Comparison of ENCODE assay signal across 14 mouse cellular contexts in the genomic region with DNA sequence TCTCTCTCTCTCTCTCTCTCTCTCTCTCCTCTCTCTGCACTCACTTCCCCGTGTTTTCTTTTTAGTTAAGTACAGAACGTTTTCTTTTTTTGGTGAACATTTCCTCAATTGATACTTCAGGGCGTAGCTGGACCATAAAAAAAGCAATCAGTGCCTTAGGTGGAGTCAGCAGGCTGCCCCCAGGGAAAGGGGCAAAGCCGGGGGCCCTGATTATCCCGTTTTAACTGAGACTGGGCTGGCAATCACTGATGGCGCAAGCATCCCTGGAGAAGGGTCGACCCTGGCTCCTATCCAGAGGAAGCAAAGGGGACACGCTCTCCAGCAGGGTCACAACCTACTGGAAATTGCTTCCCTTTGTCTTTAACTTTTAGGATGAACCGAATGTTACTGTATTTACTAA. TPM values are rescaled to one million over a fixed set of nuclear protein-coding genes. Genes with fewer than 3 reads are reported as not detected.
DNase-seq lines count a peak whose midpoint lies in the region; ATAC-seq and TF ChIP-seq lines count a peak whose summit lies in the region.
"Had no signal": no experiment of that assay in that cellular context is flagged by ENCODE, and none has a peak within 500 bp of the region (broad histone marks: within the 10 kb centered on the region; RNA-seq: fewer than 3 reads in every experiment).

No protein-coding gene starts in this region.

- no peak for ATAC-seq in forebrain, postnatal 0 days
- ATAC-seq in midbrain, embryonic 11.5 days (ENCODE audit: low FRiP score): no peak
- ATAC-seq in midbrain, embryonic 16.5 days: no peak
- no peak for ATAC-seq in liver, embryonic 12.5 days
- ATAC-seq in stomach, embryonic 16.5 days (ENCODE audit: insufficient read depth, low FRiP score): no peak
- ATAC-seq: lung, postnatal 0 days had no signal

- H3K9ac ChIP-seq in forebrain, postnatal 0 days: no peak overlapping the region
- no peak overlapping the region for H3K9ac ChIP-seq in midbrain, embryonic 11.5 days (ENCODE audit: low read length)
- H3K9ac ChIP-seq in midbrain, embryonic 16.5 days (ENCODE audit: low read depth, low read length): no peak overlapping the region
- no peak overlapping the region for H3K9ac ChIP-seq in liver, embryonic 12.5 days
- H3K9ac ChIP-seq in stomach, embryonic 16.5 days (ENCODE audit: low read length): no peak overlapping the region
- H3K9ac ChIP-seq: hindbrain, embryonic 15.5 days had no signal

- WGBS in forebrain, embryonic 10.5 days: 2% methylated on average over 9 of the region's 9 CpGs
- WGBS in forebrain, postnatal 0 days: 7% methylated on average over 9 of the region's 9 CpGs
- 3% methylated on average over 9 of the region's 9 CpGs for WGBS in midbrain, embryonic 11.5 days
- 6% methylated on average over 9 of the region's 9 CpGs for WGBS in midbrain, embryonic 16.5 days
- 5% methylated on average over 9 of the region's 9 CpGs for WGBS in liver, embryonic 12.5 days (ENCODE audit: insufficient replicate concordance)
- 13% methylated on average over 9 of the region's 9 CpGs for WGBS in stomach, embryonic 16.5 days

- peak overlapping the region; percentile 29 for H3K4me3 ChIP-seq in forebrain, embryonic 10.5 days
- H3K4me3 ChIP-seq in forebrain, postnatal 0 days (ENCODE audit: low read depth, low read length): no peak overlapping the region
- no peak overlapping the region for H3K4me3 ChIP-seq in midbrain, embryonic 11.5 days (ENCODE audit: low read depth, low read length)
- no peak overlapping the region for H3K4me3 ChIP-seq in midbrain, embryonic 16.5 days (ENCODE audit: low read depth, low read length)
- peak overlapping the region; percentile 32 for H3K4me3 ChIP-seq in liver, embryonic 12.5 days
- no peak overlapping the region; the same call in 1 of the 2 replicates for H3K4me3 ChIP-seq in stomach, embryonic 16.5 days (replicated peaks; ENCODE audit: low read length)
- H3K4me3 ChIP-seq: hindbrain, embryonic 15.5 days had no signal

- H3K9me3 ChIP-seq in forebrain, embryonic 10.5 days: no peaks in the 10 kb centered on the region
- no peaks in the 10 kb centered on the region for H3K9me3 ChIP-seq in forebrain, postnatal 0 days (ENCODE audit: low read length)
- H3K9me3 ChIP-seq in midbrain, embryonic 11.5 days (ENCODE audit: control insufficient read depth, low read length): no peaks in the 10 kb centered on the region
- H3K9me3 ChIP-seq in midbrain, embryonic 16.5 days (replicated peaks; ENCODE audit: control insufficient read depth, low read length, poor library complexity, severe bottlenecking): no peaks in the 10 kb centered on the region
- no peaks in the 10 kb centered on the region for H3K9me3 ChIP-seq in liver, embryonic 12.5 days (replicated peaks)
- no peaks in the 10 kb centered on the region for H3K9me3 ChIP-seq in stomach, embryonic 16.5 days (replicated peaks; ENCODE audit: control insufficient read depth, low read length)
- H3K9me3 ChIP-seq: hindbrain, embryonic 15.5 days had no signal

- no peak for DNase-seq in forebrain, embryonic 10.5 days (ENCODE audit: extremely low spot score, low spot score)
- DNase-seq in forebrain, postnatal 0 days: no peak
- DNase-seq in midbrain, embryonic 11.5 days (ENCODE audit: low spot score, missing footprints): peak; percentile 88
- no peak for DNase-seq in layer of hippocampus, postnatal 10 days (ENCODE audit: low spot score in 2 of 2)
- no peak for DNase-seq in adrenal gland, postnatal 10 days
- DNase-seq: adrenal gland, adult 8-10 months; cerebellum, adult 11 months; gastrocnemius, postnatal 10 days had no signal

- no peak overlapping the region for H3K4me2 ChIP-seq in forebrain, postnatal 0 days (ENCODE audit: low read depth)
- H3K4me2 ChIP-seq in midbrain, embryonic 11.5 days: peak overlapping the region; percentile 9; the same call in 1 of the 2 replicates
- no peak overlapping the region for H3K4me2 ChIP-seq in midbrain, embryonic 16.5 days (ENCODE audit: low read length)
- peak overlapping the region; percentile 43 for H3K4me2 ChIP-seq in liver, embryonic 12.5 days
- peak overlapping the region; percentile 33; the same call in 1 of the 2 replicates for H3K4me2 ChIP-seq in stomach, embryonic 16.5 days (ENCODE audit: low read depth, low read length)
- H3K4me2 ChIP-seq: hindbrain, embryonic 15.5 days had no signal

- H3K4me1 ChIP-seq in forebrain, embryonic 10.5 days: peaks cover 16% of the 10 kb centered on the region
- H3K4me1 ChIP-seq in forebrain, postnatal 0 days (ENCODE audit: insufficient read depth): no peaks in the 10 kb centered on the region
- H3K4me1 ChIP-seq in midbrain, embryonic 11.5 days (ENCODE audit: control insufficient read depth, insufficient read depth, low read length): peaks cover 3% of the 10 kb centered on the region; the same call in 1 of the 2 replicates
- peaks cover 5% of the 10 kb centered on the region; the same call in 1 of the 2 replicates for H3K4me1 ChIP-seq in midbrain, embryonic 16.5 days (ENCODE audit: control insufficient read depth, insufficient read depth, low read length)
- H3K4me1 ChIP-seq in liver, embryonic 12.5 days: no peaks in the 10 kb centered on the region
- no peaks in the 10 kb centered on the region for H3K4me1 ChIP-seq in stomach, embryonic 16.5 days (ENCODE audit: control insufficient read depth, insufficient read depth, low read length)

- TF ChIP-seq CTCF in forebrain, postnatal 0 days (IDR thresholded peaks at IDR 0.05; ENCODE audit: low read depth): no peak

- H3K36me3 ChIP-seq in forebrain, embryonic 10.5 days (replicated peaks): no peaks in the 10 kb centered on the region
- H3K36me3 ChIP-seq in forebrain, postnatal 0 days (ENCODE audit: insufficient read depth): no peaks in the 10 kb centered on the region
- H3K36me3 ChIP-seq in midbrain, embryonic 11.5 days (ENCODE audit: control insufficient read depth, insufficient read depth, low read length): no peaks in the 10 kb centered on the region
- H3K36me3 ChIP-seq in midbrain, embryonic 16.5 days (ENCODE audit: control insufficient read depth, insufficient read depth, low read length): no peaks in the 10 kb centered on the region
- H3K36me3 ChIP-seq in liver, embryonic 12.5 days: no peaks in the 10 kb centered on the region
- no peaks in the 10 kb centered on the region for H3K36me3 ChIP-seq in stomach, embryonic 16.5 days (ENCODE audit: control insufficient read depth, insufficient read depth, low read length)
- H3K36me3 ChIP-seq: hindbrain, embryonic 15.5 days had no signal

- H3K27me3 ChIP-seq in forebrain, embryonic 10.5 days (ENCODE audit: poor library complexity, severe bottlenecking): peaks cover 71% of the 10 kb centered on the region
- H3K27me3 ChIP-seq in forebrain, postnatal 0 days (ENCODE audit: insufficient read depth, low read length): peaks cover 32% of the 10 kb centered on the region
- H3K27me3 ChIP-seq in midbrain, embryonic 11.5 days (ENCODE audit: control insufficient read depth, insufficient read depth, low read length): peaks cover 39% of the 10 kb centered on the region
- peaks cover 29% of the 10 kb centered on the region for H3K27me3 ChIP-seq in midbrain, embryonic 16.5 days (ENCODE audit: control insufficient read depth, insufficient read depth, low read depth, low read length)
- peaks cover 60% of the 10 kb centered on the region for H3K27me3 ChIP-seq in liver, embryonic 12.5 days (replicated peaks)
- peaks cover 20% of the 10 kb centered on the region for H3K27me3 ChIP-seq in stomach, embryonic 16.5 days (ENCODE audit: control insufficient read depth, insufficient read depth, low read length)

- H3K27ac ChIP-seq in forebrain, embryonic 10.5 days: no peak overlapping the region
- H3K27ac ChIP-seq in forebrain, postnatal 0 days (ENCODE audit: low read depth, low read length): no peak overlapping the region
- H3K27ac ChIP-seq in midbrain, embryonic 11.5 days (ENCODE audit: low read depth, low read length): no peak overlapping the region
- no peak overlapping the region for H3K27ac ChIP-seq in midbrain, embryonic 16.5 days (ENCODE audit: low read length)
- peak overlapping the region; percentile 36; the same call in 1 of the 2 replicates for H3K27ac ChIP-seq in liver, embryonic 12.5 days
- no peak overlapping the region for H3K27ac ChIP-seq in stomach, embryonic 16.5 days (ENCODE audit: low read length)
- H3K27ac ChIP-seq: hindbrain, embryonic 15.5 days had no signal

RNA-seq across cellular contexts. Expression of a gene that starts 1.6 kb away (rescaled TPM):
- polyA plus RNA-seq in forebrain, embryonic 10.5 days (2016; fragmentation: Nextera tagmentation; extraction: Ambion mirVana): 0.20 and 0.24 TPM in 2 replicates
- 0.54 and 0.57 TPM in 2 replicates for total RNA-seq in forebrain, postnatal 0 days (2014; rRNA removed)
- polyA plus RNA-seq in forebrain, postnatal 0 days (2015; fragmentation: Nextera tagmentation; extraction: Ambion mirVana): 0.13 TPM in 2 replicates
- 0.40 and 0.52 TPM in 2 replicates for polyA plus RNA-seq in midbrain, embryonic 11.5 days (2014; fragmentation: Nextera tagmentation; extraction: Ambion mirVana)
- 0.68 and 1.2 TPM in 2 replicates for polyA plus RNA-seq in midbrain, embryonic 16.5 days (2015; fragmentation: Nextera tagmentation; extraction: Ambion mirVana)
- polyA plus RNA-seq in liver, embryonic 12.5 days (2016; fragmentation: Nextera tagmentation; extraction: Ambion mirVana): 3.0 and 4.0 TPM in 2 replicates
- 3.2 and 4.1 TPM in 2 replicates for polyA plus RNA-seq in stomach, embryonic 16.5 days (2015; fragmentation: Nextera tagmentation; extraction: Ambion mirVana)
- total RNA-seq in layer of hippocampus, postnatal 10 days (2021): not detected
- 1 to 10 TPM; 6.1 to 7.6 TPM for total RNA-seq in adrenal gland, postnatal 10 days (2021)
- total RNA-seq: layer of hippocampus, adult 18-20 months had no signal

Comparison
In these comparisons a context has a peak if more than half of its experiments do, and no peak if none do; other contexts are left out.
1. H3K4me3 ChIP-seq: peak in forebrain, embryonic 10.5 days (single experiment) and liver, embryonic 12.5 days (single experiment); none in forebrain, postnatal 0 days (single experiment), midbrain, embryonic 11.5 days (single experiment), midbrain, embryonic 16.5 days (single experiment) and stomach, embryonic 16.5 days (single experiment).
2. H3K4me2 ChIP-seq: peak in midbrain, embryonic 11.5 days (single experiment), liver, embryonic 12.5 days (single experiment) and stomach, embryonic 16.5 days (single experiment); none in forebrain, postnatal 0 days (single experiment) and midbrain, embryonic 16.5 days (single experiment).